Mouse (Mus musculus) monocyte, adult 2 months (primary cell): Measurements from ENCODE around the gene Rdh19.
"Not testable (repeated sequence)": the region's sequence is repeated elsewhere in the genome, so short reads cannot be mapped to it uniquely, and the experiment has no call there.

Source experiments
- DNase-seq, 2 experiments: peaks; one replicate each; pipeline ENCODE4 v3.0.0; 2022; ENCODE audit warnings: low spot score in 2 of 2, low read depth in 1 of 2

Gene Rdh19

DNA sequence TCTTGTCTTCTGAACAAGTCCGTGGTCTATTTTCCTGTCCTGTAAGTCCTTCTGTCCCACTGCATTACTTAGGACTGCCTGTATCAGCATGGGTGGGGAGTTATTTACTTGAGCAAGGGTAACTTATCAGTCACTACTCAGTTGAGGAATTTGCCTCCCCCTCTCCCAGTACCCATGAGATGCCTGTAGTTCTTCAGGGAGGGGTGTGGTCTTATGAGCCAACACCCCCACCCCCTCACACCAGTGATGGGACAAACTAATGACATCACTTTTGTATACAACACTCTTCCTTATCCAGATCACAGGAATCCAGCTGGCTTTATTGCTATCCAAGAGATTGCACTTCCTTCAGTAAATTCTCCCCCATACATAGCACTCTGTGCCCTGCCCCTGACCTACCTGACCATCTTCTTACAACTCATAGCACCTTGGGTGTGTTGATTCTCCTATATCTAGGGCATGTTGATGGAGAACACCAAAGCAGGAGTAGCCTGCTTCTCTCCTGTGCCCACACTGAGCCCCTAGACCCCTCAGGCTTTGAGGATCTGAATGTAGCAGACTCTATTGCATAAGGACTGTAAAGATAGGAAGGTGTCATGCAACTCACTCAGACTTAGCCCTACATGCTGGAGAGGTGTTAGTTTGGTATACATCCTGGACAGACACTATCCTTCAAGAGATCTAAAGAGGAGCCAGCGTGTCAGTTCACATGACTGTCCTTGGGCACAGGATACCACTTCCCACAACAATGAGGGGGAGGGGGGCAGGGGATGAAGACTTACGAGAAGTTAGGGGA lies 28.7 kb downstream of the Rdh19 start:
- DNase-seq, result no peak

DNA sequence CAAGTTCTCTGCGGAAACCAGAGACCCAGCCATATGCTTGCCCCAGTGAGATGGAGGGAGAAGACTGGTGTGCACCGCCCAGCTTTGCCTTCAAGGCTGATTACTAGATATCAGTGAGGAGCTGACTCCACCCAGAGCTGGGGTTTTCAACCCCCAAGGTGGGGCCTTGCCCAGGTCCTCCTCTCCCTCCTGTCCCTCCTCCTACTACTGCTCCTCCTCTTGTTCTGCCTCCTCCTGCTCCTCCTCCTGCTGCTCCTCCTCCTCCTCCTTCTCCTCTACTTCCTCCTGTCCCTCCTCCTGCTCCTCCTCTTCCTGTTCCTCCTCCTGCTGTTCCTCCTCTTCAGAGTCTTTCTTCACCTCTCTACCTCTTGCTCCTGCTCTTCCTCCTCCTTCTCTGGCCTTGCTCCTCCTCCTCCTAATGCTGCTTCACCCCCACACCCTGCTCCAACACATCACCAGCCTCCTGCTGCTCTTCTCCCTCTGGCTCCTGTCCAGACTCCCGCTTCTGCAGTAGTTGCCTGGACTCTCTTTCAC lies 29.5 kb downstream of the Rdh19 start:
- no peak for DNase-seq

DNA sequence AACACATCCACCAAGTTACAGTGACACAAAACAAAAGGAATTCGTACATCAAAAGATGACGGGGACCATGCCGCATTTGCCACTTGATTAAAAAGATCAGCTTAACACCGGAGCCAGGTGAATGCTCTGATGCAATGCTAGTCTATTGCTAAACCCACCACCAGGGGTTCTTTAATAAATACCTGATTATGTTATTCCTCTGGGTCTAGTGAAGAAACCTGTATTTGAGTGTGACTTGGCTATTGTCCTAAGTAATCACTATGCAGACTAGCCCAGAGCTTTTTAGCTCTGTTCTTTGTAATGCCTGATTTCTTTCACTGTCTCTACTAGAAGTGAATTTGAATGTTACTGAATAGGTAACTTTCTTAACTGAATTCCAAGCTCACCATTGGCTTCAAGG lies 31.3 kb downstream of the Rdh19 start:
- no peak for DNase-seq

DNA sequence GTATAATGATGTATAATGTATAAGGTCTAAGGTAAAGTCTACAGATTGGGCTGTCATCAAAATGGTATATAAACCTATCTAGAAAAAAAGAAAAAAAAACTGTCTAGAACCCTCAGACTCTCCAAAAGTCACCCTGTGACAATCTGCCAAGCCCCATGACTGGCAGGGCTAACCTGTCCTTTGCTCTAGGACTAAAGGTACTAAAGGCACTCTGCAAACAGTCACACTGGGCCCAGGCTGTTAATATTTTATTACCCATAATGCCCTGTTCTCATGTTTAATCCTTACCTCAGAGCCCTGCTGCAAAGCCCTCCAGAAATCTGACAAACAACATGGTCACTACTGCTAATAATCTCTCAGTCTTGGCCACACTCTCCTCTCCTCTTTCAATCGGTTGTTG lies 36.8 kb downstream of the Rdh19 start:
- no peak for DNase-seq

DNA sequence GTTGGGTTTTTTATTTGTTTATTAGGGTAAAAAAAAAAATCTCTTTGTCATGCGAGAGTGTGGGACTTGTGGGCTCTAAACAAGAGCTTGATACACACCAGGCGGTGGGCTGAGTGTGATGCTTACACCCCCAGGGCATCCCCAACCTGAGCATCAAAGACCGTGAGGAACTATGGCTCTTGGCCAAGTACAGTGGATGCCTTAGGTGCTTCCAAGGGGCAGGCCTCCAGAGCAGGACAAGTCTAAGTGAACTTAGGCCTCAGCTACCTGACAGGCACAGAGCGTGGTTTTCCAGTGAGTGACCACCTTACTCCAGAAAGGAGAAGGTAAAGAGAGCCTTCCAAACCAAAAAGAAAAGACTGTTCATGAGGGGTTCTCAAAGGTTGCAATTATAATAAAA lies 37.2 kb downstream of the Rdh19 start:
- DNase-seq, result no peak

DNA sequence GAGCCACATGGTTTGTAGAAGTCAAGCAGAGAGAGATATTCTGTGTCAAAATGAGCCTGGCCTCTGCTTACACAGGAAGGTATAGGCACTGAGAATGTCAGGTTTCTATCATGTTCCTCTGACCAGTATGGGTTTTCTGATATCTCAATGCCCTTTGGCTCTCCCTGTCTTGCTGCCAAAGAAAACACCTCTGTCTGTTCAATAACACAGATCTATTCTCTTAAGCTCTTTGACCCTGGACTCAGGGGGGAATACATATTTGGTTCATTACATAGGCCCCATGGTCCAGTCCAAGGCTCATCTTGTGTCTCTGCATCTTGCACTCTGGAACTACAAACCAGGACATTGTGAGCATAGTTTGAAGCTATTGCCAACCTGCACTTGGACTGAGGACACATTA lies 38.9 kb downstream of the Rdh19 start, which contains the start of gene Rdh7:
TSS of gene Rdh7 (minus strand) at position 213 of the 400 bp plus-strand sequence.
- no peak for DNase-seq

DNA sequence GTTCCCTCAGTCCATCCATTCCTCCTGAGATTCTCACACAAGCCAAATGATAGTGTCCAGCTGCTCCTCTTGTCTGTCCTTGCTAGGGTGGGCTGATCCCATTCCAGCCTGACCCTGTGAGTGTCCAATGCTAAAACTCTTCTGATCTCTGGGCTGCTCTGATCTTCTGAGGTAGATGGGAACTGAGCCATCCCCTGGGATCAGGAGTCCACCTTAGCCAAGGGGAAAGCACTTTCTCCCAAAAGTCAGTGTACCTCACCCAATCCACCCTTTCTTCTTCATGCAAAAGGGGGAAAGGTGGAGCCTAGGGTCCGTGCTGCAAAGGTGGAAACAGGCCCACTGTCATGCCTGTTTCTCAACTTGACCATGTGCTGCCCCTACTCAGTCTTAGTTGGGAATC lies 41.8 kb downstream of the Rdh19 start:
- DNase-seq, result no peak

DNA sequence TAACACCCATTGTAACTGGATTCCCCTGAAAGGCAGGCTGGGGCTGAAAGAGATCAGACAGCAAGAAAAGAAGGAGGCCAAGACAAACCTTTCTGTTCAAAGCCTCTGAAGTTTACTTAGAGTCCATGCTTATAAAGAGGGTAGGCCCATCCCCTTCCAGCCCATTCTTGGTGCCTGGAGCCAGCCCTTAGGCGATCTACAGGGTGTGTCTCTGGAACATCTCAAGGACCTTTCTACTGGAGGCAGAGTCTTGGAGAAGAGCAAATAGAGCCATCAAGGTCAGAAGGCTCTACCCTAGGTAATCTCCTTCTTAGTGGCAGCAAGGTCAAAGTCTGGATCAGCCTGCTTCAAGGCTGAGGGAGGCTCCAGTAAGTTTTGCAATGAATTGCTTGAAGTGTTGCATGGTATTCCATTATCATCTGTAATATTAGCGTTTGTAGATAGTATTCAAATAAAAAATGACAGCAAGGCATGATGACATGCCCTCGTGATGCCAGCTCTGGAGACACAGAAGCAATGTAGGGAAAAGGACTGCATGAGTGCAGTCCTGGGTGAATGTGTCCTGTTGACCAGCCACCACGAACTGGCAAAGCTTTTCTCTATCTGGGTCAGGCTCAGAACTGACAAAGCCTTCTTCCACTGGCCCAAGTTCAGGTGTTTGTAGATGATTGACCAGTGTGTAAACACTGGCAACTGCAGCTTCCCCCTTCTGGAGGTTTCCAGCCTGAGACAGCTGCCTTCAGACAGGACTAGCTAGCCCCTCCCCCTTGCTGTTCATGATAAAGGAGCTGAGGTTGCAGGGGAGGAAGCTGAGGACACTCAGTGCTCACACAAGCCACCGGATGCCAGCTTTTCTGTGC lies 43.7 kb downstream of the Rdh19 start:
- not testable (repeated sequence) for DNase-seq

DNA sequence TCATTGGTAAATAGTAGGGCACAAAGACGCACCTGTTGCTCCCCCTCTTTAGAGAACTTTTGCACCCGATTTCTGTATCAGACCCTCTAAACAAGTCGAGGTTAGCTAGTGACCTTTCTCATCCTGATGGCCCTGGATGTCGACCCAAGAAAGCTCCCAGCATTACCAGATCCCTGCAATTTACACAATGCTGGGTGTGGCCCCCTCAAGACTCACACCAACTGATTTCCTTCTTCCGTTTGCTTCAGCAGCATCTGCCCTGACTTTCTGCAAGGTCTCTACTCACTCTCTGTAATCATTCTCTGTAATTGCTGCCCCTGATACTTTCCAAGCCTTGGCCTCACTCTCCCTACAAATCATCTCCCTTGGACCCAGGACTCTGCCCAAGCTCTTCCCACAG lies 47.0 kb downstream of the Rdh19 start:
- DNase-seq, result no peak

DNA sequence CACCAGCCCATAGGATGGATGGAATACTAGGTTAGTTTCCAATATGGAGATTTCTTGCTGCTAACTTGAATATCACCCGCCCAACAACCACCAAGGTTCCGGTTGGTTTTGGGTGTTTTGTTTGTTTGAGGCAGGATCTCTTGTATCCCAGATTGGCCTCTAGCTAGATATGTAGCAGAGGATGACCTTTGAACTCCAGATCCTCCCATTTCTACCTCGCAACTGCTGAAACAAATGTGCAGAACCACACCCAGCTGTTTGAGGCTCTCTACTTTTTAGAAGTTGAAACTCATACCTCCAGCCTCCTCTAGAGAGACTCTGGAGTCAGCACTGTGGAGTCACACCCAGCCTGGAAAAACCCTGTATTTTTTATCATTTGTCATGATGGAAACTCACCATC lies 47.8 kb downstream of the Rdh19 start:
- DNase-seq, result no peak

DNA sequence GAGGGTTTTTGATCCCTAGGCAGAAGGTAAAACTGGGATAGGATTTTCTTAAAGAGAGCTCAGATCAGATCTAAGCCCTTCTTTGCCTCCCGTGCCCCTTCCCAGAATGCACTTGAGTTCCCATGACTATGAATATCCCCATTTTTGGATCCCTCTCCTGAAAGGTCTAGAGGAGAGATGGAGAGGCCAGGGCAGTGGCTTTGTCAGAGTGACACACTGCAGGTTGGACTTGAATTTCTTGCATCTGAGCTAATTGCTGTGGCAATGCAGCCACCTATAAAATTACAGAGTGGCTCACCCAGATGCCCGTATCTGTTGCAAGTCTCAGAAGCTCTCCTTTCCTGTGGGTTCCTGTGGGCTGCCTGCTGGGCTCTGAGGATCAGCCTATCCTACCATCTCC lies 48.5 kb downstream of the Rdh19 start, which contains the start of gene Sdr9c7:
TSS of gene Sdr9c7 (plus strand) at position 301 of the 400 bp plus-strand sequence.
- DNase-seq, result no peak

DNA sequence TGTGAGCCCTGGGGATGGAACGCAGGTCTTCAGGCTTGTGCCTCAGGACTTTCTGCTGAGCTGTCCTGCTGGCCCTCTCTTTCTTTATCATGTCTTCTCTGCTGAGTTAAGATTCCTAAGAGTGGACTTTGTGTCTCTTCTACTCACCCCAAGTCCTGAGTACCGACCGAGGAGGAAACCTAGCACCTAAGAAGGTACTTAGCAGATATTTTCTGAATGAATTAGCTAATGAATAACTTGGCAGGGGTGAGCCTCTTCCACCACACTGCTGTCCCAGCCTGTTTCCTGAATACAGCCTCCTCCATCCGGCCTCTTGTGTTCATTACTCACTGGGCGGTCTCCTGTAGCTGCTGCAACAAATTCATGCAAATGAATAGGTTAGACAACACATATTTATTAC lies 50.1 kb downstream of the Rdh19 start:
- no peak for DNase-seq

DNA sequence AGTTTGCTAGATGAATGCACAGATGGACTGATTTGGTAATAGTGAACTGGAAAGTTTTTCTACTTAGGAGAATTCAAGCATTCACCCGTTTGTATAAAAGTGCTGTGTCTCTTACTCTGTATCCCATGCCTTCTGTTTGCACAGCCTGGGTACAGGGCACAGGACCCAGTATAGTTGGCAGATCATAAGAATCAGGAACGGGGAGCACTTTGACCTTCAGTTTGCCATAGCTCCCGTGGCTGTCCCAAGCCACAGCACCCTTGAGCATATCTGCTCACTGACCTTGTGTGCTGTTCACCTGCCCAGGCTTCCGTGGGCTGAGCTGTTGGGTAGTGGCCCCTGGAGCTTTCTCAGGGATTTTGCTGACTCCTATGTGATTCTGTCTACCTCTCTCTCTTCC lies 52.0 kb downstream of the Rdh19 start:
- DNase-seq, result no peak

DNA sequence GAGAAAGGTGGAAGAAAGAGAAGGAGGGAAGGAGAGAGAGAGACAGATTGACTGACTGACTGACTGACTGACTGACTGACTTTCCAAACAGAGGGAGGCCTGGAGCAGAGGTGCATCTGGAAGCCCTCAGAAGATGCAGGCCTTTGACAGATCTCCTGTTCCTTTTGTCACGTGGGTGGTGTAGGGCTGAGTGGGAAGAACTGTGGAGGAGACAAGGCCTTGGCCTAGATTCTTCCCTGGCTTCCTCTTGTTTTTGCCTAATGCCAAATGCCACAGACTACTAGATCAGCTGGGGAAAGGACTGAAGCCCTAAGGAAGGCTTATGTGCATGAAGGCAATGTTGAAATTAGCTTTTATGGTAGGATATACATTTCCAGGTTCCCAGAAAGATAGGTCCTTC lies 53.4 kb downstream of the Rdh19 start:
- DNase-seq, result no peak

DNA sequence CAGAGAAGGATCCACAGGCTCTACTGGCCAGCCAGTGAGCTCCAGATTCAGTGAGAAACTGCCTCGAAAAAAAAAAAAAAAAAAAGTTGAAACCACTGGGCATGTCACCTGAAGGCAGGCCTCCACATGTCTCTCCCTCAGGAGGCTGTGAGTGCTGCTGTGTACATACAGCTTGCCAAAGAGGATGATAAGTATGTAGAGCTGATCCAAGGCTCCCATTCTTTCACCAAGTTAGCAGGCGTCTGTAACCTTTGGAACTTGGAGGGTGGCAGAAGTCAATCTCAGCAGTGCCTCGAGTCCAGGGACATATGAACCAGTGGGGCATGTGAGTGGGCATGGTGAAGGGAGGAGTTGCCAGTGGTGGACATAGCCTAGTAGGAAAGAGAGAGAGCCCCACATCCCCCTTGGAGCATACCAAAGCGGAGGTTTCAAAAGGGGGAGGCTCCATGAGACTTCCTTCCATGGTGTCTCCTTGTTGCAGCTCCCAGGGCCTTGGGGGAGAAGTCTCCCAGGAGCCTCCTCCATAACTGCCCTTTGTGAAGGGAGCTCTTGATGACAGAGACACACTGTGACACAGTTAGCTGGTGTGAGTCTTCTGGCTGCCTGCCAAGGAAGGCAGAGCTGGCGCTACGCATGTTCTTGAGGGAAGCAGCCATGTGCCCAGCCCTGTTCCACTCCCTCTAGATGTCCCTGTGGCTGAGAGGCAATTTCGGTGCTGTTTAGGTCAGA lies 55.2 kb downstream of the Rdh19 start:
- no peak for DNase-seq

DNA sequence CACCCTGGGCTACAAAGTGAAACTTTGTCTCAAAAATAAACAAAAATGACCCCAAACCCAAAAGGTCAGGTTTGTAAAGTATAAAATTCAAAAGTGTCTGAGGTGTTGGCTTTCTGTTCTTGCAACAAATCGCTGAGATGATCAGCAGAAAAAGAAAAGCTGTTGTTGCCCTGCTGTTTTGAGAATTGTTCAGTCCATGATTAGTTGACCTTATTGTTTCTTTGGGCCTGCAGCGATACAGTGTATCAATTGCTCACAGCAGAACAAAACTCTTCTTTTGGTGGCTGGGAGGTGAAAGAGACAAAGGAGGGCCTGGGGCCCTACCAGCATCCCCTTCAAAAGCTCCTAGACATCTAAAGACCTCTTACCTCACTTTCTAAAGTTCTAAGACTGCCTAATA lies 56.4 kb downstream of the Rdh19 start:
- DNase-seq, result no peak

DNA sequence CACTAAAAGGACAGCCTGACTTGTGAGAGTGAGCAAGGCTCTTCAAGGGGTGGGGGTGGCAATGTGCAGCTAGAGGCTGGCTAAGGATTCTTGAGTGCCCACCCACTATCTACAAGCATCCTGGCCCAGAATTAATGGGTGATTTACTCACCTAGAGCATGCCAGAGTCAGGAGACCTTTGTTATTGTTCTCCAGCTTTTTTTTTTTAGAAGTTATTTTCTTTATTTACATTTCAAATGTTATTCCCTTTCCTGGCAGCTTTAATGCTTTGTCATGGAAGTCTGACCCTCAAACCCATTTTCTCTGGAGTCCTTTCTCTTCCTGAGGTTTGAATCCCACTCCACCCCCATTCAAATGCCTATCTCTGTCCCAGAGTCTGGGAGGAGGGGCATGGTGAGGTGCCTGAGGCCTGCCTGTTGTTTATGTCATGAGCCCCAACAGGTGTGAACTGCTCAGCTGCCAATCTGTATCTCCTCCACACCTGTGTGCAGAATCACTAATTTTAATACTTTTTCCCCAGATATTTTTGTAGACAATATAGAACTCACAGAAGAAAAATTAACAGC lies 57.7 kb downstream of the Rdh19 start:
- DNase-seq, result no peak
